Mouse (Mus musculus) kidney, adult 2 months (tissue): ENCODE data around the gene Vps36.

ENCODE experiments used
- CTCF ChIP-seq: fragments of 200-500 bp; conservative IDR thresholded peaks from 2 replicates; pipeline ENCODE4 v1.5.1; 2011; ENCODE audit warnings: low read depth, mild to moderate bottlenecking, control low read depth, low read length, moderate library complexity, mixed read lengths; ENCODE audit not compliant: insufficient read depth, insufficient read length
- POLR2A ChIP-seq: fragments of 200-500 bp; IDR thresholded peaks from one replicate; pipeline ENCODE4 v1.6.1; 2011; ENCODE audit warnings: low read depth, low read length, control low read depth

- TF ChIP-seq CTCF (no peak), POLR2A (no peak)
These were observed 71.7 kb downstream of the Vps36 start for GRCm38 (mm10) chr8:22264292-22264691.
